Mouse (Mus musculus) hindbrain, embryonic 15.5 days (tissue): Measurements from ENCODE around the gene Plekhg6. TPM values are rescaled to one million over a fixed set of nuclear protein-coding genes. Genes with fewer than 3 reads are reported as not detected.

Experiments
- ATAC-seq: fragments of 200-750 bp; cut with Nextera tagmentation; 2 replicates; pipeline ENCODE4 v1.8.0; 2017; ENCODE audit warnings: low read depth, moderate number of reproducible peaks, moderate TSS enrichment; ENCODE audit not compliant: low FRiP score
- H3K27ac ChIP-seq: fragments of 300-500 bp; sonication (generic); replicated peaks from 2 replicates; pipeline ENCODE4 v1.5.1; 2015; ENCODE audit warnings: mild to moderate bottlenecking, inconsistent platforms
- H3K27me3 ChIP-seq: fragments of 300-500 bp; sonication (generic); 2 replicates; pipeline ENCODE4 v1.6.1; 2015; ENCODE audit warnings: control low read depth, inconsistent platforms
- H3K36me3 ChIP-seq: fragments of 300-500 bp; sonication (generic); 2 replicates; pipeline ENCODE4 v1.6.1; 2015; ENCODE audit warnings: control low read depth, inconsistent platforms
- H3K4me1 ChIP-seq: fragments of 300-500 bp; sonication (generic); replicated peaks from 2 replicates; pipeline ENCODE4 v1.6.1; 2015; ENCODE audit warnings: control low read depth, inconsistent platforms
- H3K4me2 ChIP-seq: fragments of 300-500 bp; sonication (generic); 2 replicates; pipeline ENCODE4 v1.6.1; 2015; ENCODE audit warnings: moderate library complexity, mild to moderate bottlenecking, inconsistent platforms
- H3K4me3 ChIP-seq: fragments of 300-500 bp; sonication (generic); 2 replicates; pipeline ENCODE4 v1.5.1; 2015; ENCODE audit warnings: mild to moderate bottlenecking, inconsistent platforms
- H3K9ac ChIP-seq: fragments of 300-500 bp; sonication (generic); 2 replicates; pipeline ENCODE4 v1.6.1; 2015; ENCODE audit warnings: inconsistent platforms
- H3K9me3 ChIP-seq: fragments of 300-500 bp; sonication (generic); 2 replicates; pipeline ENCODE4 v1.6.1; 2016; ENCODE audit warnings: control low read depth, inconsistent platforms
- WGBS: fragments of 180-500 bp; shearing (Covaris S2); methylation state at CpG from one replicate; pipeline ENCODE4 v1.1.7; 2015; 5-methylcytosine and 5-hydroxymethylcytosine counted together
- polyA plus RNA-seq: library from polyadenylated mRNA; unstranded; fragments of >200 nt; fragmentation: Nextera tagmentation; extraction: Ambion mirVana; gene quantifications from 2 replicates; pipeline ENCODE4 v1.2.1, GENCODE M21; 2015

Gene Plekhg6
- polyA plus RNA-seq: 0.16 and 0.29 TPM in 2 replicates

DNA sequence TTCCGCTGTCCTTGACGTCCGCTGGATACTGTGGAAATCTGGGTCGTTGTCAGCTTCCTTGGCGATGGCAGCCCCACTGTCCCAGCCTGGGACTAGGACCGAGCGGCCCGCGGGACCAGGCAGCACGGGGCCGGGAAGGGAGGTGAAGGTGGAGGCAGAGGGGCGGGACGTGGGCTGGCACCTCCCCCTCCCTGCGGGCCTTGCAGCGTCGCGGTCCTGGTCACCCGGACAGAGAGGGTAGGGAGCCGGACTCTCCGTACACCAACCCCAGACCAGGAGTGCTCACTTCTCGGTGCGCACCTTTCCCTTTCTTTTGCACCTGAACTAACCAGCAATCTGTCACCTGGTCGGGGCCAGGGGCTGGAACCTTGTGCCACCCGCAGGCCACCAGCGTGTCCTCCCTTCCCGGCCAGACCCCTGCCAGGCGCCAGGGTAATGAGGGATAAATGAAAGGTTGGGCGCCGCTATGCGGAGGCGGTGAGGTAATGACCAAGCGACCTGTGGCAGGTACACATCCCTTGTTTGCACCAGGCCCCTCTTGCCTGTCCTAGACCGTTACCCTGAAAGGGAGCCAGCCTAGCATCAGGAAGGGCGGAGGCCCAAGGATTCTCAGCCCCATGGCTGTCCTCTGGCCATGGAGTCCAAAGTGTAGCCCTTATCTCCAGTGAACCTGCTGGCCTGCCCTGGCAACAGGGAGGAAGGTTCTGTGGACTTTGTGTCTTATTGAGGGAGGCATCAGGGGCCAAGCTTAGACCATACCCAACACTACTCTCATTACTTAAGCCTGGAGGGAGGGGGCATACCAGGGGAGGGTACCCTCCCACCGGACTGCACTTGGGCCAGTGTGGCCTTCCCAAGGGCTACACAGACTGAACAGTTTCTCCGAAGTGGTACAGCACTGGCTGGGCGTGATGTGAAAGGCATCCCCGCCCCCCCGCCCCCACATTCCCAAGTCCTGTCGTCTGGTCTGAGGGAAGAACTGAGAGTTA lies at the start of gene Plekhg6:
Gene Plekhg6, minus strand, starts transcription at position 422 of the 989 bp plus-strand sequence.
- Histone ChIP-seq H3K27me3 (peaks cover 54% of the 10 kb centered on the region), H3K36me3 (no peaks in the 10 kb centered on the region), H3K4me2 (peak within 1 kb of the TSS; percentile 77), H3K9ac (0 out of 2 replicates have a peak within 1 kb of the TSS, but pooled peaks have one; percentile 13), H3K9me3 (no peaks in the 10 kb centered on the region), H3K4me1 (peaks cover 17% of the 10 kb centered on the region), H3K4me3 (peak within 1 kb of the TSS; percentile 35), H3K27ac (no peak within 1 kb of the TSS)
- peak; percentile 5; the same call in 1 of the 2 replicates for ATAC-seq
- WGBS: 9% methylated on average over 39 of the region's 40 CpGs

DNA sequence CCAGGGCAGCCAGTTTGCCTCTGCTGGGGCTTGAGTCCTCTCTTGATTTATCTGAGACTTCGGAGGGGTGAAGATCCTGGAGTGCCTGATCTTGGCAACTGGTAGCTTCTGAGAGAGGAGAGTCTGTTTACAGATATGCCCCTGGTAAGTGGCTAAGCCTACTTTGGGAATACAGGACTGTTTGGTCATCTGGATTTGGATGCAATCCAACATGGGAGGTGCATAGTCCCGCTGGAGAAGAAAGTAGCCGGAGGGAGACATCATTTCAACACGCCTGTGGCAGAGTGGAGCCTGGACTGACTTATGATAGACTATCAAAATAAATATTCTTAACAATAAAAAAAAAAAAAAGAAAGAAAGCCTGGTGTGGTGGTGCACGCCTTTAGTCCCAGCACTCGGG lies 49.1 kb upstream of the Plekhg6 start:
- no peak for ATAC-seq
- no peaks in the 10 kb centered on the region for H3K27me3 ChIP-seq
- no peaks in the 10 kb centered on the region for H3K9me3 ChIP-seq
- H3K4me2 ChIP-seq: no peak overlapping the region
- no peak overlapping the region for H3K4me3 ChIP-seq
- H3K36me3 ChIP-seq: no peaks in the 10 kb centered on the region
- no peak overlapping the region for H3K27ac ChIP-seq
- no peak overlapping the region for H3K9ac ChIP-seq
- H3K4me1 ChIP-seq: peaks cover 6% of the 10 kb centered on the region
- 85% methylated on average over 6 of the region's 6 CpGs for WGBS

DNA sequence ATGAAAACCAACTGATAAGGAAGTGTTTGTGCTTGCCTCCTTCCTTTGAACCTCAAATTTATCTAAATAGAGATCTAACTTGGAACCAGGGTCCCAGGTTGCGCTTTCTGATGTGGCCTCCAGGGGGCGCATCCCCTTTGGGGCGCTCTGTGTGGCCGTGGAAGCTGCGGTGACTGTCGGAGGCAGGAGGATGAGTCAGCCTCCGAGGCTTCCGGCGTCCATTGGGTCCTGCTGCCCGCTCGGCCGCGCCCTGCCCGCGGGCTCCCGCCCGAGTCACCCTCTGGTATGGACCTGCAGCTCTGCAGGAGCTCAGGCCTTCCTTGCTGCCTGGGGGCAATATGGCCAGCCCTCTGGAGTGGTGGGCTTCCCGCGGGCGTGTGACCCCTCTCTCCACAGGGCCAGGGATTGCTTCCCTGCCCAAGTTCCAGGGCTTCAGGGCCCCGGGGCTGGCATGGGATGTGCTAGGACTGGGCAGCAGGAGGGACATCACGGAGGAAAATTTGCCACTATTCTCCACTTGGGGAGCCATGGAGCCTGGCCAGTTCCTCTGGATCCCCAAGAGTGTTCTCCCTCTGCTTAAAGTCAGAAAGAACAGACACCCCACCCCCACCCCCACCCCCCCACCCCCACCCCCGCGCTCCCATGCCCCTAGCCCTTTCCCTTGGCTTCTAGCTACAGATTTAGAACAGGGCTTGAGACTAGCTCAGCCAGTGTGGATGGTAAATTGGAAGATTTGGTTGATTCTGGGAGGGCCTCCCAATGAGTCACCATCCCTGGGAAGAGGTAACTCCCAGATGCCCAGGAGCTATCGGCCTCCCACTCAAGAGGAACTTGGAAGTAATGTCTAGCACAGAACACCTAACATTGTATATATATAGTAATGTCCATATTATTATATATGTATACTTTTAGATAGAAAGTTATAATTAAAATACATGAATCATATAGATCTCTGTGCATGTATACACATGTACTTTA lies 46.1 kb upstream of the Plekhg6 start:
- 2% methylated on average over 25 of the region's 25 CpGs for WGBS
- Histone ChIP-seq H3K27ac (peak overlapping the region; percentile 57), H3K4me2 (peak overlapping the region; percentile 79), H3K9ac (peak overlapping the region; percentile 51), H3K4me1 (peaks cover 13% of the 10 kb centered on the region), H3K27me3 (no peaks in the 10 kb centered on the region), H3K9me3 (no peaks in the 10 kb centered on the region), H3K36me3 (no peaks in the 10 kb centered on the region), H3K4me3 (peak overlapping the region; percentile 41)
- ATAC-seq: peak; percentile 90

DNA sequence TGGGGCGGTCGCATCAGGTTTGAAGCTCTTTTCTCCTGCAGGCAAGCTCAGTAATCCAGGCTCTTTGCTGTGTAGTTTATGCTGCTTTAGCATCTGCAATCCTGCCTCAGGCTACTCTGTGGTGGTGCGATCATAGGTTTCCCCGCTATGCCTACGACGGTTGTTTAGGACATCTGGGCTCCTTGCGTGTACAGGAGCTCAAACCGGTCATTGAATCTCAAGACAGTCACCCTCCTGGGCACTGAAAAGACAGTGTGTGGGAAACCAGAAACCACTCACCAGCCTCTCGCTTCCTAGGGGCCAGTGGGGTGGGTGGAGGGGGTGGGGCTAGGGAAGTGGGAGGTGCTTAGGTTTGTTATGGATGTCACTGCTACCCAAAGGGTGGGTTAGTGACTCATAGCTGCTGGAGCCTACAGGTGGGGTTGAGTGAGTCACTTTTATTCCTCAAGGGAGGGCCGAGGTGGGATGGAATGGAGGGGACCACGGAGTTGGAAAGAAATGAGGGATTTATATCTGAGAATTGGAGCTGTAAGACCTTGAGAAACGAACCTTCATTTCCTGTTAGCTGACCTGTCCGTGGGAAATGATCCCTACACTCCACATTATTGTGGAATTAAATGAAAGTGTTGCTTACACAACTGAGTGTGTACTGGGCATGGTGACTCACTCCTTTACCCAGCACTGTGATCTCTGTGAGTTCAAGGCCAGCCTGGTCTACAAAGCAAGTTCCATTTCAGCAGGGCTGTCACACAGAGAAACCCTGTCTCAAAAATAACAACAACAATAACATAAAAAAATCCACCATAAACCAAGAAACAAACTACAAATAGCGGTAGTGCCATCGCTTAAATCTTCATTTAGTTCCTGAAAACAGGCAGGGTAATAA lies 44.9 kb upstream of the Plekhg6 start:
- Histone ChIP-seq H3K9me3 (no peaks in the 10 kb centered on the region), H3K4me1 (peaks cover 13% of the 10 kb centered on the region), H3K4me3 (no peak overlapping the region), H3K36me3 (no peaks in the 10 kb centered on the region), H3K9ac (no peak overlapping the region), H3K27me3 (no peaks in the 10 kb centered on the region), H3K27ac (no peak overlapping the region), H3K4me2 (no peak overlapping the region)
- ATAC-seq: no peak
- WGBS: 57% methylated on average over 15 of the region's 15 CpGs

DNA sequence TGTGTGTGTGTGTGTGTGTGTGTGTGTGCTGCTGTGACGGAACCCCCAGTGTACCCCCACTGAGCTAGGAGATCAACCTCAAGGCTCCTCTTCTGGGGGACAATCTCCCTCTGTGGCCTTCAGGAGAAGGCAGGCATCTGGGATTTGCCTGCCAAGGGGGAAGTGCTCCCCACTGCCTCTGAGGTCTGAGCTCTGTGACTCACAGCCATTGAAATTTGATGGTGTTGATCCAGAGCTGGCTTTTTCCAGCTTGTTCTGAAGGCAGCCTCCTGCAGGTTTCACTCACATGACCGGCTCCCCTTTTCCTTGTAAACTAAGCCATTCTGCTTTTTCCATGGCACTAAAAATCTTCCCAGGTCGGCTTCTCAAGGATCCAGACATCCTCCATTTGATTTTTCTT lies 43.6 kb upstream of the Plekhg6 start:
- WGBS: 66% methylated on average over 3 of the region's 3 CpGs
- Histone ChIP-seq H3K27ac (no peak overlapping the region), H3K27me3 (no peaks in the 10 kb centered on the region), H3K9ac (no peak overlapping the region), H3K4me2 (no peak overlapping the region), H3K4me3 (no peak overlapping the region), H3K4me1 (peaks cover 13% of the 10 kb centered on the region), H3K36me3 (no peaks in the 10 kb centered on the region), H3K9me3 (no peaks in the 10 kb centered on the region)
- ATAC-seq: no peak

DNA sequence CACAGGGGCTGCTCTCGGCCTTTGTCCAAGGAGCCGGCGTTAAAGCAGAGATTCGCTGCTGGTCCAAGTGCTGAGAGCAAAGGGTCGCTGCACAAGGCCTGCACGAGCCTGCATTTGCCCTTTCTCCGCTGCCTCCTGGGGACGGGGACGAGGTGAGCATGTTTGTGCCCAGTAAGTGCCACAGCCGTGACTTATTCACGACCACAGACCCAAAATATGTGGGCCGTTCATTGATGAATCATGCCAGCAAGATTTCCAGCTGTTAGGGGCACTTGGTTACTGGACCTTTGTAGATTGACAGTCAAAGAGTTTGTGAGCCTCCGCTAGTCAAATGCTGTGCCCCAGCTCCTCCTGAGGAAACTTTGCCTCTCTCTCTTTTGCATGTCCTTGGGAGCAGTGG lies 42.9 kb upstream of the Plekhg6 start:
- H3K4me3 ChIP-seq: no peak overlapping the region
- H3K4me2 ChIP-seq: no peak overlapping the region
- no peak overlapping the region for H3K27ac ChIP-seq
- ATAC-seq: no peak
- H3K9me3 ChIP-seq: no peaks in the 10 kb centered on the region
- no peak overlapping the region for H3K9ac ChIP-seq
- no peaks in the 10 kb centered on the region for H3K36me3 ChIP-seq
- H3K27me3 ChIP-seq: no peaks in the 10 kb centered on the region
- peaks cover 13% of the 10 kb centered on the region for H3K4me1 ChIP-seq
- 33% methylated on average over 13 of the region's 13 CpGs for WGBS

DNA sequence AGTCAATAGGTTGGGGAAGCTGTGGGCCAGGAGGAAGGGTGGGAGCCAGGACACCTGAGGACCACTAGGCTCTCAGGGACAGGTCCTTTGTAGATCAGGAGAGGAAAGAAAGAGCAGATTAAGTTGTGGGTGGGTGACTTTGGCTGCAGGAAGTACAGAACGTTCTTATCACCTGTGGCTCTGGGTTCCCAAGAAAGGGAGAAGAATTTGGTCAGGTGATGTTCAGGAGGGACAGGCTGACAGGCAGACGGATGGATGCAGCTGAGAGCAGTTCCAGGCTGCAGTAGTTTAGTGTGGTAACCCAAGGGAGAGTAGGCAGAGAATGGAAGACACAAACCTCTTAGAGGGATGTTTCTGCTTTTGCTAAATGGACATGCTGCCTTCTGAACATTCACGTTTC lies 42.5 kb upstream of the Plekhg6 start:
- Histone ChIP-seq H3K36me3 (no peaks in the 10 kb centered on the region), H3K4me2 (peak overlapping the region; percentile 36), H3K9me3 (no peaks in the 10 kb centered on the region), H3K4me1 (peaks cover 13% of the 10 kb centered on the region), H3K27me3 (0 out of 2 replicates have a peak, but pooled peaks cover under 1% of the 10 kb centered on the region), H3K4me3 (no peak overlapping the region), H3K27ac (no peak overlapping the region), H3K9ac (no peak overlapping the region)
- 50% methylated on average over 3 of the region's 3 CpGs for WGBS
- ATAC-seq: no peak

DNA sequence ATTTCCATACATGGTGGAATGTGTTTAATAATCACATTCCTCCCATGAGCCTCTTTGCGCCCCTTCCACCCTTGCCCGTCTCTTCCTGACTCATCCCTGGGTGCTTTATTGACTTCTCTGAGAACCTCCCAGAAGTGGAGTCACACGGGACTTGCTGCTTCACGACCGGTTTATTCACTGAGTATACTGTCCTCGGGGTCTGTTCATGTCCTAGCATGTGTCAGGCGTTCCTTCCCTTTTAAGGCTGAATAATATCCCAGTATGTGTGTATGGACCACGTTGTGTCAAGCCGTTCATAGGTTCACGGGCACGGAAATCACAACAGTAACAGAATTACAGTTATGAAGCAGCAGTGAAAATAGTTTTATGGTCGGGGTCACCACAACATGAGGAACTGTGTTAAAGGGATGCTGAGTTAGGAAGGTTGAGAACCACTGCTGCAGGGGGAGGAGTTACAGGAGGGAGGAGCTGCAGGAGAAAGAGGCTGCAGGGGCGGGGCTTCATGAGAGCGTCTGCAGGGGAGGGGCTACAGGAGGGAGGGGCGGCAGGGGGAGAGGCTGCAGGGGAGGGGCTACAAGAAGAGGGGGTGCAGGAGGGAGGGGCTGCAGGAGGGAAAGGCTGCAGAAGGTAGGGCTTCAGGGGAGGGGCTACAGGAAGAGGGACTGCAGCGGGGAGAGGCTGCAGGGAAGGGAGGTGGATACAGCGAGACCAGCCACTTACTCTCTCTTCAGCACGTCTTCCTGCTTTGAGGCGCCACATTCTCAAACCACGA lies 41.6 kb upstream of the Plekhg6 start:
- Histone ChIP-seq H3K27ac (no peak overlapping the region), H3K9me3 (no peaks in the 10 kb centered on the region), H3K27me3 (0 out of 2 replicates have a peak, but pooled peaks cover 3% of the 10 kb centered on the region), H3K4me1 (peaks cover 13% of the 10 kb centered on the region), H3K4me3 (0 out of 2 replicates have a peak overlapping the region, but pooled peaks have one; percentile 5), H3K9ac (no peak overlapping the region), H3K4me2 (peak overlapping the region; percentile 36), H3K36me3 (no peaks in the 10 kb centered on the region)
- WGBS: 21% methylated on average over 19 of the region's 20 CpGs
- ATAC-seq: no peak

DNA sequence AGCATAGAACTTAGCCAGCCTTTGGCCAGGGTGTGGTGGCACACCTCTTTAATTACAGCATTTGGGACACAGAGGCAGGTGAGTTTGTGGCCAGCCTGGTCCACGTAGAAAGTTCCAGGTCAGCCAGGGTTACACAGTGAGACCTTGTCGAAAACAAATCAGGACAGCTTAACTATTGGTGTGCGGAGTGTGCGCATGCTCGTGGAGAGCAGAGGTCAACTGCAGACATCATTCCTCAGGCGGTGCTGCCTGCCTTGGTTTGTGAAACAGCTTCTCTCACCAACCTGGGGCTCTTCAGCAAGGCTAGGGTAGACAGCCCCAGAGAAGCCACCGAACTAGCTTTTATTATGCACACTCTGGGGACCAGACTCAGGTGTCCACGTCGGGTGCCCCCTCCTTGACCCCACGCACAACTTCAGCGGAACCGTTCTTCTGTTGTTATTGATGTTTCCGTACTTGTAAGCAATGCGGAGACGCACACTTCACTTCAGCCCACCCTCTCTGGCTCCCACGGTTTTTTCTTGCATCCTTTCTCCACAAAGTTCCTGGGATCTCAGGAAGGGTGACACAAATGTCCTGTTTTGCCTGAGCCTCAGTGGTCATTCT lies 40.0 kb upstream of the Plekhg6 start:
- Histone ChIP-seq H3K4me3 (no peak overlapping the region), H3K9me3 (no peaks in the 10 kb centered on the region), H3K27ac (no peak overlapping the region), H3K36me3 (no peaks in the 10 kb centered on the region), H3K4me2 (no peak overlapping the region), H3K9ac (no peak overlapping the region), H3K4me1 (peaks cover 7% of the 10 kb centered on the region; the same call in 1 of the 2 replicates), H3K27me3 (0 out of 2 replicates have a peak, but pooled peaks cover 3% of the 10 kb centered on the region)
- 78% methylated on average over 16 of the region's 16 CpGs for WGBS
- no peak for ATAC-seq

DNA sequence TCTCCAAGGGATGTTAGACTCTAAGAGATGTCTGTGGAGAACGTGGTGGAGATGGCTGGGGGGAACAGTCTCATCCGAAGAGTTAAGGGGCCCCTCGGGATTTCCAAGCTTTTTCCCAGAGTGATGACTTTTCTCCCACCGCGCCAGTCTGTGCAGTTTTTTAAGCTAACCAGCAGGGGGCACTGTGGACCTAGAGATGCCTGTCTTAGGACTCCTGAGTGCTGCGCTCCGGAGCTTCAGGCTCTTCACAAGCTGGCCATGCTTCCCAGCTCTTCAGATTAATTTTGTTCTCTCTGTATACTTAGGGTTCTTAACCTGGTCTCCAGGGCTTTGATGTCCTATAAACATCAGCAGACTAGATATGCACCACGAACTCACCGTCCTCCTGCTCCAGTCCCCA lies 38.2 kb upstream of the Plekhg6 start:
- Histone ChIP-seq H3K4me2 (no peak overlapping the region), H3K9ac (no peak overlapping the region), H3K27ac (no peak overlapping the region), H3K27me3 (0 out of 2 replicates have a peak, but pooled peaks cover 3% of the 10 kb centered on the region), H3K4me3 (no peak overlapping the region), H3K4me1 (peaks cover 7% of the 10 kb centered on the region; the same call in 1 of the 2 replicates), H3K36me3 (no peaks in the 10 kb centered on the region), H3K9me3 (no peaks in the 10 kb centered on the region)
- peak; percentile 81; the same call in 1 of the 2 replicates for ATAC-seq
- 11% methylated on average over 9 of the region's 9 CpGs for WGBS
